ENCODE assay signal across 9 mouse cellular contexts in the genomic region with DNA sequence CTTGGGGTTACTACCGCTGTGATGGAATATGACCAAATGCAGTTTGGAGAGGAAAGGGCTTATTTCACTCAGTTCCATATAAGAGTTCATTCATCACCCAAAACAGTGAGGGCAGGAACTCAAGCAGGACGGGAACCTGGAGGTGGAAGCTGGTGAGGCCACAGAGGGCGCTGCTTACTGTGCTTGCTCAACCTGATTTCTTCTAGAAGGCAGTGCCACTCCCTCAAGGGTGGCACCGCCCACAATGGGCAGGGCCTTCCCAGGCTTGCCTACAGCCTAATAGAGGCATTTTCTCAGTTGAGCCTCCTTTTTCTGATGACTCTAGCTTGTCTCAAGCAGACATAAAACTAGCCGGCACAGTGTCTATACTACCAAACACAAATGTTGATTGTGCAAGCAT. TPM values are rescaled to one million over a fixed set of nuclear protein-coding genes. Genes with fewer than 3 reads are reported as not detected.
DNase-seq lines count a peak whose midpoint lies in the region; ATAC-seq and TF ChIP-seq lines count a peak whose summit lies in the region.
"Had no signal": no experiment of that assay in that cellular context is flagged by ENCODE, and none has a peak within 500 bp of the region (broad histone marks: within the 10 kb centered on the region; RNA-seq: fewer than 3 reads in every experiment).

No protein-coding gene starts in this region.

- WGBS in midbrain, postnatal 0 days, result 18% methylated on average over 5 of the region's 5 CpGs
- WGBS in midbrain, embryonic 11.5 days, result 24% methylated on average over 5 of the region's 5 CpGs
- WGBS in liver, embryonic 14.5 days (ENCODE audit: insufficient replicate concordance), result 9% methylated on average over 5 of the region's 5 CpGs
- 23% methylated on average over 5 of the region's 5 CpGs for WGBS in midbrain, embryonic 13.5 days
- 24% methylated on average over 5 of the region's 5 CpGs for WGBS in heart, embryonic 10.5 days

- H3K9me3 ChIP-seq in midbrain, postnatal 0 days (ENCODE audit: low read length), result no peaks in the 10 kb centered on the region
- H3K9me3 ChIP-seq in midbrain, embryonic 11.5 days (ENCODE audit: control insufficient read depth, low read length), result no peaks in the 10 kb centered on the region
- no peaks in the 10 kb centered on the region for H3K9me3 ChIP-seq in liver, embryonic 14.5 days (ENCODE audit: control insufficient read depth, low read length)
- H3K9me3 ChIP-seq in midbrain, embryonic 13.5 days, result no peaks in the 10 kb centered on the region
- no peaks in the 10 kb centered on the region for H3K9me3 ChIP-seq in heart, embryonic 10.5 days
- H3K9me3 ChIP-seq: midbrain, embryonic 12.5 days had no signal

- no peak overlapping the region for H3K4me2 ChIP-seq in midbrain, postnatal 0 days (ENCODE audit: low read depth, low read length, poor library complexity, severe bottlenecking)
- H3K4me2 ChIP-seq in midbrain, embryonic 11.5 days, result no peak overlapping the region
- H3K4me2 ChIP-seq in liver, embryonic 14.5 days (ENCODE audit: low read depth), result no peak overlapping the region
- no peak overlapping the region for H3K4me2 ChIP-seq in midbrain, embryonic 13.5 days (replicated peaks)
- H3K4me2 ChIP-seq: midbrain, embryonic 12.5 days had no signal

- ATAC-seq in midbrain, postnatal 0 days (ENCODE audit: low FRiP score), result no peak
- no peak for ATAC-seq in midbrain, embryonic 11.5 days (ENCODE audit: low FRiP score)
- ATAC-seq in erythroblast, adult 5-6 weeks (replicated peaks; ENCODE audit: low FRiP score, poor library complexity, severe bottlenecking), result peak; percentile 81
- peak; percentile 73 for ATAC-seq in liver, embryonic 14.5 days (ENCODE audit: insufficient read depth)
- no peak for ATAC-seq in midbrain, embryonic 13.5 days

- H3K36me3 ChIP-seq in midbrain, postnatal 0 days (ENCODE audit: insufficient read depth, low read length), result no peaks in the 10 kb centered on the region
- no peaks in the 10 kb centered on the region for H3K36me3 ChIP-seq in midbrain, embryonic 11.5 days (ENCODE audit: control insufficient read depth, insufficient read depth, low read length)
- peaks cover 5% of the 10 kb centered on the region; the same call in 1 of the 2 replicates for H3K36me3 ChIP-seq in liver, embryonic 14.5 days (replicated peaks; ENCODE audit: control insufficient read depth, insufficient read depth, low read depth)
- H3K36me3 ChIP-seq in midbrain, embryonic 13.5 days, result no peaks in the 10 kb centered on the region
- peaks cover 19% of the 10 kb centered on the region for H3K36me3 ChIP-seq in heart, embryonic 10.5 days
- H3K36me3 ChIP-seq: midbrain, embryonic 12.5 days had no signal

- DNase-seq in midbrain, postnatal 0 days (ENCODE audit: low spot score), result peak; percentile 10
- no peak for DNase-seq in midbrain, embryonic 11.5 days (ENCODE audit: low spot score, missing footprints)
- peak; percentile 87 for DNase-seq in ZHBTc4 (ENCODE audit: low read depth, low spot score)
- peak in 2 of 3 experiments; percentile 47 to 56 for DNase-seq in liver, embryonic 14.5 days (ENCODE audit: low read depth in 3 of 3, low spot score in 3 of 3)
- peak; percentile 54 for DNase-seq in spleen, adult 12 weeks (ENCODE audit: low spot score)
- DNase-seq in heart, embryonic 10.5 days (ENCODE audit: low spot score), result no peak

- H3K4me1 ChIP-seq in midbrain, postnatal 0 days (ENCODE audit: insufficient read depth, low read length), result no peaks in the 10 kb centered on the region
- no peaks in the 10 kb centered on the region for H3K4me1 ChIP-seq in midbrain, embryonic 11.5 days (ENCODE audit: control insufficient read depth, insufficient read depth, low read length)
- H3K4me1 ChIP-seq in liver, embryonic 14.5 days (replicated peaks; ENCODE audit: control insufficient read depth in 2 of 2, insufficient read depth in 2 of 2, low read length in 1 of 2), result peaks cover 0 to 6% of the 10 kb centered on the region in 2 experiments; a peak in 2 of 4 replicates
- H3K4me1 ChIP-seq in midbrain, embryonic 13.5 days (replicated peaks), result no peaks in the 10 kb centered on the region
- no peaks in the 10 kb centered on the region for H3K4me1 ChIP-seq in heart, embryonic 10.5 days
- H3K4me1 ChIP-seq: midbrain, embryonic 12.5 days had no signal

- no peak for TF ChIP-seq EP300 in liver, embryonic 14.5 days (IDR thresholded peaks at IDR 0.05; ENCODE audit: low read depth)

- H3K27ac ChIP-seq in midbrain, postnatal 0 days (ENCODE audit: low read depth, low read length), result no peak overlapping the region
- H3K27ac ChIP-seq in midbrain, embryonic 11.5 days (ENCODE audit: low read depth, low read length), result no peak overlapping the region
- H3K27ac ChIP-seq in liver, embryonic 14.5 days, result no peak overlapping the region
- H3K27ac ChIP-seq in midbrain, embryonic 13.5 days, result no peak overlapping the region
- H3K27ac ChIP-seq in heart, embryonic 10.5 days, result no peak overlapping the region
- H3K27ac ChIP-seq: midbrain, embryonic 12.5 days had no signal

- no peak overlapping the region for H3K9ac ChIP-seq in midbrain, postnatal 0 days (replicated peaks; ENCODE audit: low read length, poor library complexity, severe bottlenecking)
- no peak overlapping the region for H3K9ac ChIP-seq in midbrain, embryonic 11.5 days (ENCODE audit: low read length)
- no peak overlapping the region for H3K9ac ChIP-seq in liver, embryonic 14.5 days (replicated peaks)
- no peak overlapping the region for H3K9ac ChIP-seq in midbrain, embryonic 13.5 days (replicated peaks)
- H3K9ac ChIP-seq: midbrain, embryonic 12.5 days had no signal

- no peak overlapping the region for H3K4me3 ChIP-seq in midbrain, postnatal 0 days (ENCODE audit: low read depth, low read length)
- no peak overlapping the region for H3K4me3 ChIP-seq in midbrain, embryonic 11.5 days (ENCODE audit: low read depth, low read length)
- no peak overlapping the region for H3K4me3 ChIP-seq in liver, embryonic 14.5 days (ENCODE audit: insufficient read depth in 1 of 2, low read depth in 2 of 2, low read length in 2 of 2)
- no peak overlapping the region for H3K4me3 ChIP-seq in midbrain, embryonic 13.5 days (replicated peaks)
- no peak overlapping the region for H3K4me3 ChIP-seq in heart, embryonic 10.5 days
- H3K4me3 ChIP-seq: midbrain, embryonic 12.5 days had no signal

- no peaks in the 10 kb centered on the region for H3K27me3 ChIP-seq in midbrain, postnatal 0 days (ENCODE audit: insufficient read depth, low read length)
- H3K27me3 ChIP-seq in midbrain, embryonic 11.5 days (ENCODE audit: control insufficient read depth, insufficient read depth, low read length), result no peaks in the 10 kb centered on the region
- no peaks in the 10 kb centered on the region for H3K27me3 ChIP-seq in liver, embryonic 14.5 days (ENCODE audit: control insufficient read depth, insufficient read depth, low read length)
- no peaks in the 10 kb centered on the region for H3K27me3 ChIP-seq in midbrain, embryonic 13.5 days
- H3K27me3 ChIP-seq in heart, embryonic 10.5 days (ENCODE audit: insufficient read depth, poor library complexity, severe bottlenecking), result no peaks in the 10 kb centered on the region
- H3K27me3 ChIP-seq: midbrain, embryonic 12.5 days had no signal

- no peak for TF ChIP-seq CTCF in midbrain, postnatal 0 days (IDR thresholded peaks at IDR 0.05)
- TF ChIP-seq CTCF in liver, embryonic 14.5 days (IDR thresholded peaks at IDR 0.05; ENCODE audit: low read depth), result peak; percentile 69

RNA-seq across cellular contexts. Expression of a gene that starts 9.8 kb away (rescaled TPM):
- total RNA-seq in midbrain, postnatal 0 days (2014; rRNA removed), result not detected in 2 replicates
- polyA plus RNA-seq in midbrain, postnatal 0 days (2015; fragmentation: Nextera tagmentation; extraction: Ambion mirVana), result 0.42 and 0.62 TPM in 2 replicates
- polyA plus RNA-seq in midbrain, embryonic 11.5 days (2014; fragmentation: Nextera tagmentation; extraction: Ambion mirVana), result 0.15 TPM in 1 of 2 replicates, not detected in the other
- not detected in 2 replicates for total RNA-seq in erythroblast, adult 5-6 weeks (2015; ENCODE audit: low replicate concordance)
- total RNA-seq in erythroblast, adult 5-6 weeks (2017; ENCODE audit: low replicate concordance), result not detected in 2 replicates
- polyA plus RNA-seq in liver, embryonic 14.5 days (2012; rRNA removed), result not detected in 2 replicates
- not detected in 2 replicates for polyA plus RNA-seq in liver, embryonic 14.5 days (2014; fragmentation: Nextera tagmentation; extraction: Ambion mirVana)
- 0.24 and 0.48 TPM in 2 replicates for polyA plus RNA-seq in midbrain, embryonic 13.5 days (2015; fragmentation: Nextera tagmentation; extraction: Ambion mirVana)
- 0.15 TPM in 1 of 2 replicates, not detected in the other for polyA plus RNA-seq in heart, embryonic 10.5 days (2016; fragmentation: Nextera tagmentation; extraction: Ambion mirVana)
- polyA plus RNA-seq: midbrain, embryonic 12.5 days had no signal

RNA-seq across cellular contexts. Expression of a gene that starts 15.0 kb away (rescaled TPM):
- 23.1 and 35.3 TPM in 2 replicates for total RNA-seq in midbrain, postnatal 0 days (2014; rRNA removed)
- 36.1 and 44.2 TPM in 2 replicates for polyA plus RNA-seq in midbrain, postnatal 0 days (2015; fragmentation: Nextera tagmentation; extraction: Ambion mirVana)
- 16.7 and 18.1 TPM in 2 replicates for polyA plus RNA-seq in midbrain, embryonic 11.5 days (2014; fragmentation: Nextera tagmentation; extraction: Ambion mirVana)
- total RNA-seq in erythroblast, adult 5-6 weeks (2015; ENCODE audit: low replicate concordance), result 44.7 and 49.2 TPM in 2 replicates
- 43.8 and 74.6 TPM in 2 replicates for total RNA-seq in erythroblast, adult 5-6 weeks (2017; ENCODE audit: low replicate concordance)
- polyA plus RNA-seq in liver, embryonic 14.5 days (2012; rRNA removed), result 55.5 and 61.7 TPM in 2 replicates
- 37.7 and 44.6 TPM in 2 replicates for polyA plus RNA-seq in liver, embryonic 14.5 days (2014; fragmentation: Nextera tagmentation; extraction: Ambion mirVana)
- polyA plus RNA-seq in midbrain, embryonic 13.5 days (2015; fragmentation: Nextera tagmentation; extraction: Ambion mirVana), result 28.8 and 31.3 TPM in 2 replicates
- 79.1 and 81.4 TPM in 2 replicates for polyA plus RNA-seq in heart, embryonic 10.5 days (2016; fragmentation: Nextera tagmentation; extraction: Ambion mirVana)

RNA-seq across cellular contexts. Expression of a gene that starts 19.8 kb away (rescaled TPM):
- not detected in 2 replicates for total RNA-seq in midbrain, postnatal 0 days (2014; rRNA removed)
- polyA plus RNA-seq in midbrain, postnatal 0 days (2015; fragmentation: Nextera tagmentation; extraction: Ambion mirVana), result 0.23 and 0.26 TPM in 2 replicates
- polyA plus RNA-seq in midbrain, embryonic 11.5 days (2014; fragmentation: Nextera tagmentation; extraction: Ambion mirVana), result 0.20 and 0.28 TPM in 2 replicates
- 64.0 and 64.8 TPM in 2 replicates for total RNA-seq in erythroblast, adult 5-6 weeks (2015; ENCODE audit: low replicate concordance)
- total RNA-seq in erythroblast, adult 5-6 weeks (2017; ENCODE audit: low replicate concordance), result 29.6 and 32.8 TPM in 2 replicates
- polyA plus RNA-seq in liver, embryonic 14.5 days (2012; rRNA removed), result 1.4 and 1.9 TPM in 2 replicates
- 3.1 and 3.7 TPM in 2 replicates for polyA plus RNA-seq in liver, embryonic 14.5 days (2014; fragmentation: Nextera tagmentation; extraction: Ambion mirVana)
- polyA plus RNA-seq in midbrain, embryonic 13.5 days (2015; fragmentation: Nextera tagmentation; extraction: Ambion mirVana), result 0.40 TPM in 1 of 2 replicates, not detected in the other
- polyA plus RNA-seq in heart, embryonic 10.5 days (2016; fragmentation: Nextera tagmentation; extraction: Ambion mirVana), result 0.11 TPM in 1 of 2 replicates, not detected in the other
- polyA plus RNA-seq: midbrain, embryonic 12.5 days had no signal

RNA-seq across cellular contexts. Expression of a gene that starts 20.5 kb away (rescaled TPM):
- total RNA-seq in midbrain, postnatal 0 days (2014; rRNA removed), result 10.4 and 33.2 TPM in 2 replicates
- 0.83 and 1.1 TPM in 2 replicates for polyA plus RNA-seq in midbrain, postnatal 0 days (2015; fragmentation: Nextera tagmentation; extraction: Ambion mirVana)
- polyA plus RNA-seq in midbrain, embryonic 11.5 days (2014; fragmentation: Nextera tagmentation; extraction: Ambion mirVana), result 0.23 TPM in 1 of 2 replicates, not detected in the other
- not detected in 2 replicates for total RNA-seq in erythroblast, adult 5-6 weeks (2015; ENCODE audit: low replicate concordance)
- not detected in 2 replicates for total RNA-seq in erythroblast, adult 5-6 weeks (2017; ENCODE audit: low replicate concordance)
- polyA plus RNA-seq in liver, embryonic 14.5 days (2012; rRNA removed), result not detected in 2 replicates
- 0.19 TPM in 1 of 2 replicates, not detected in the other for polyA plus RNA-seq in liver, embryonic 14.5 days (2014; fragmentation: Nextera tagmentation; extraction: Ambion mirVana)
- 0.50 and 0.55 TPM in 2 replicates for polyA plus RNA-seq in midbrain, embryonic 13.5 days (2015; fragmentation: Nextera tagmentation; extraction: Ambion mirVana)
- polyA plus RNA-seq in heart, embryonic 10.5 days (2016; fragmentation: Nextera tagmentation; extraction: Ambion mirVana), result 0.31 TPM in 1 of 2 replicates, not detected in the other
- polyA plus RNA-seq: midbrain, embryonic 12.5 days had no signal

RNA-seq across cellular contexts. Expression of a gene that starts 24.5 kb away (rescaled TPM):
- 5.7 and 7.7 TPM in 2 replicates for total RNA-seq in midbrain, postnatal 0 days (2014; rRNA removed)
- polyA plus RNA-seq in midbrain, postnatal 0 days (2015; fragmentation: Nextera tagmentation; extraction: Ambion mirVana), result 70.9 and 71.3 TPM in 2 replicates
- 96.9 and 113 TPM in 2 replicates for polyA plus RNA-seq in midbrain, embryonic 11.5 days (2014; fragmentation: Nextera tagmentation; extraction: Ambion mirVana)
- 49.1 and 125 TPM in 2 replicates for total RNA-seq in erythroblast, adult 5-6 weeks (2015; ENCODE audit: low replicate concordance)
- 57.1 and 125 TPM in 2 replicates for total RNA-seq in erythroblast, adult 5-6 weeks (2017; ENCODE audit: low replicate concordance)
- 7.9 and 32.5 TPM in 2 replicates for polyA plus RNA-seq in liver, embryonic 14.5 days (2012; rRNA removed)
- polyA plus RNA-seq in liver, embryonic 14.5 days (2014; fragmentation: Nextera tagmentation; extraction: Ambion mirVana), result 113 and 117 TPM in 2 replicates
- 117 and 119 TPM in 2 replicates for polyA plus RNA-seq in midbrain, embryonic 13.5 days (2015; fragmentation: Nextera tagmentation; extraction: Ambion mirVana)
- polyA plus RNA-seq in heart, embryonic 10.5 days (2016; fragmentation: Nextera tagmentation; extraction: Ambion mirVana), result 89.6 and 94.8 TPM in 2 replicates

Comparison
In these comparisons a context has a peak if more than half of its experiments do, and no peak if none do; other contexts are left out.
1. DNase-seq: peak in midbrain, postnatal 0 days (single experiment), ZHBTc4 (single experiment), liver, embryonic 14.5 days (2 of 3) and spleen, adult 12 weeks (single experiment); none in midbrain, embryonic 11.5 days (single experiment) and heart, embryonic 10.5 days (single experiment).
2. ATAC-seq: peak in erythroblast, adult 5-6 weeks (single experiment) and liver, embryonic 14.5 days (single experiment); none in midbrain, postnatal 0 days (single experiment), midbrain, embryonic 11.5 days (single experiment) and midbrain, embryonic 13.5 days (single experiment).